Mouse (Mus musculus) spleen, adult 12 weeks (tissue): ENCODE data around the gene 2310046K23Rik.
"Not testable (repeated sequence)": the region's sequence is repeated elsewhere in the genome, so short reads cannot be mapped to it uniquely, and the experiment has no call there.

ENCODE experiments used
- DNase-seq: peaks from one replicate; pipeline ENCODE4 v3.0.0; 2022; ENCODE audit warnings: low spot score

The 2310046K23Rik gene

GRCm38 (mm10) chr3:92534411-92534810, at the start of gene 2310046K23Rik:
2310046K23Rik (minus strand) TSS chr3:92534511.
- no peak for DNase-seq

- no peak for DNase-seq
These were observed 49.0 kb upstream of the 2310046K23Rik start for GRCm38 (mm10) chr3:92583164-92583826.

GRCm38 (mm10) chr3:92579508-92579907, 45.2 kb upstream of the 2310046K23Rik start:
- no peak for DNase-seq

GRCm38 (mm10) chr3:92578652-92579413, 44.5 kb upstream of the 2310046K23Rik start:
- DNase-seq: no peak

GRCm38 (mm10) chr3:92573449-92574041, 39.2 kb upstream of the 2310046K23Rik start, which contains the start of gene Ivl:
Ivl (minus strand) TSS chr3:92573735.
- DNase-seq: no peak

- no peak for DNase-seq
These were observed 38.3 kb upstream of the 2310046K23Rik start for GRCm38 (mm10) chr3:92572514-92573155.

GRCm38 (mm10) chr3:92568752-92569151, 34.4 kb upstream of the 2310046K23Rik start:
- DNase-seq: no peak

- no peak for DNase-seq
These were observed 31.1 kb upstream of the 2310046K23Rik start for GRCm38 (mm10) chr3:92565418-92565817.

GRCm38 (mm10) chr3:92512325-92512724, 22.0 kb downstream of the 2310046K23Rik start:
- no peak for DNase-seq

- no peak for DNase-seq
These were observed 23.5 kb downstream of the 2310046K23Rik start for GRCm38 (mm10) chr3:92510786-92511185.

GRCm38 (mm10) chr3:92508185-92508584, 26.1 kb downstream of the 2310046K23Rik start:
- DNase-seq: no peak

- DNase-seq: no peak
These were observed 30.8 kb downstream of the 2310046K23Rik start for GRCm38 (mm10) chr3:92503528-92503927.

GRCm38 (mm10) chr3:92500393-92500792, 33.9 kb downstream of the 2310046K23Rik start, which contains the start of gene Sprr4:
Sprr4 (minus strand) TSS chr3:92500493.
- DNase-seq: no peak

- DNase-seq: not testable (repeated sequence)
These were observed 44.0 kb downstream of the 2310046K23Rik start for GRCm38 (mm10) chr3:92490262-92490661.

- DNase-seq: no peak
These were observed 48.0 kb downstream of the 2310046K23Rik start for GRCm38 (mm10) chr3:92486307-92486706.

- DNase-seq: no peak
These were observed 48.4 kb downstream of the 2310046K23Rik start, which contains the start of gene Sprr1a for GRCm38 (mm10) chr3:92485863-92486262. Sprr1a (minus strand) TSS chr3:92485895.
